ENCODE assay signal across 7 mouse cellular contexts in the genomic region with DNA sequence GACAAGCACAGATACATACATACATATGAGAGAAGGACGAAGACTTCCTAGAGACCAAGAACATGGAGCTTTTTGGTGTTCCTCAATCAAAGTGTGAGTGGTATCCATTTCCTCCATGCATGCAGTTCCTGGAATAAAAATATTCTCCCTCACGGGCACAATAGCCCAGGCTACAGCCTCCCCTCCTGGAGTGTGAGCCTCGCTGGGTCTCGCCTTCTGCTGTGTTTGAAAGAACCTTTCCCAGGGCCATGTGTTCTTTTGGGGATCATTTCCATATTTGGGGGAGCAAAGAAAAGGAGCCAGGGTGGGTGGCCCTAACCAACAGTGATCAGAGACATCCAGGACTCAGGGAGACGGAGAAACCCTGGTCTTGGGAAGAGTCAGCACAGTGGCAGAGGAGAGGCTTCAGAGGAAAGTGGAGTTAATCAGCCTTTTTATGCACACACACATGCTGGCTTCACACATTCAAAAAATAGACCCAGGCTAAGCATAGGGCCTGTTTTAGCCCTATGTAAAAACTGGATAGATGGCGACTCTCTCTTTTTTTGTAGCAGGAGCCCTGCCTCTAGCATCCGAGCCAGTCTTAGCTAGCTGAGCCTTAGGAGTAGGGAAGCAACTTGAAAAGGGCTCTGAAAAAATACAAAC. TPM values are rescaled to one million over a fixed set of nuclear protein-coding genes. Genes with fewer than 3 reads are reported as not detected.
DNase-seq lines count a peak whose midpoint lies in the region; ATAC-seq and TF ChIP-seq lines count a peak whose summit lies in the region.

No protein-coding gene starts in this region.

- no peak overlapping the region for H3K4me3 ChIP-seq in layer of hippocampus, adult 2 months
- no peak overlapping the region for H3K4me3 ChIP-seq in forebrain, embryonic 10.5 days
- H3K4me3 ChIP-seq in intestine, embryonic 16.5 days (ENCODE audit: low read length) = no peak overlapping the region
- no peak overlapping the region for H3K4me3 ChIP-seq in neural tube, embryonic 13.5 days

- 71% methylated on average over 7 of the region's 7 CpGs for WGBS in forebrain, embryonic 10.5 days
- WGBS in intestine, embryonic 16.5 days = 60% methylated on average over 7 of the region's 7 CpGs
- 44% methylated on average over 7 of the region's 7 CpGs for WGBS in neural tube, embryonic 13.5 days

- peaks cover 62% of the 10 kb centered on the region for H3K4me1 ChIP-seq in forebrain, embryonic 10.5 days
- H3K4me1 ChIP-seq in intestine, embryonic 16.5 days (ENCODE audit: control insufficient read depth, insufficient read depth, low read length) = peaks cover 47% of the 10 kb centered on the region
- peaks cover 64% of the 10 kb centered on the region for H3K4me1 ChIP-seq in neural tube, embryonic 13.5 days (replicated peaks)

- H3K27me3 ChIP-seq in forebrain, embryonic 10.5 days (ENCODE audit: poor library complexity, severe bottlenecking) = no peaks in the 10 kb centered on the region
- no peaks in the 10 kb centered on the region for H3K27me3 ChIP-seq in intestine, embryonic 16.5 days (replicated peaks; ENCODE audit: control insufficient read depth, insufficient read depth, low read length)
- H3K27me3 ChIP-seq in neural tube, embryonic 13.5 days = no peaks in the 10 kb centered on the region

- TF ChIP-seq CTCF in layer of hippocampus, adult 2 months (conservative IDR thresholded peaks at IDR 0.05) = no peak

- H3K4me2 ChIP-seq in intestine, embryonic 16.5 days (ENCODE audit: low read depth, low read length) = no peak overlapping the region
- peak overlapping the region; percentile 44 for H3K4me2 ChIP-seq in neural tube, embryonic 13.5 days

- H3K27ac ChIP-seq in layer of hippocampus, adult 2 months = peak overlapping the region; percentile 64
- peak overlapping the region; percentile 86 for H3K27ac ChIP-seq in forebrain, embryonic 10.5 days
- H3K27ac ChIP-seq in intestine, embryonic 16.5 days (ENCODE audit: low read length) = peak overlapping the region; percentile 97
- peak overlapping the region; percentile 87 for H3K27ac ChIP-seq in neural tube, embryonic 13.5 days (replicated peaks)

- no peak for DNase-seq in layer of hippocampus, adult 2 months (ENCODE audit: low spot score in 2 of 2)
- DNase-seq in layer of hippocampus, postnatal 36 days = no peak
- DNase-seq in forebrain, embryonic 10.5 days (ENCODE audit: extremely low spot score, low spot score) = no peak
- DNase-seq in layer of hippocampus, adult 9-11 months = no peak
- no peak for DNase-seq in kidney, postnatal 10 days

- H3K9ac ChIP-seq in intestine, embryonic 16.5 days (ENCODE audit: low read depth, low read length) = peak overlapping the region; percentile 63
- peak overlapping the region; percentile 39 for H3K9ac ChIP-seq in neural tube, embryonic 13.5 days

- H3K9me3 ChIP-seq in forebrain, embryonic 10.5 days = no peaks in the 10 kb centered on the region
- H3K9me3 ChIP-seq in intestine, embryonic 16.5 days (ENCODE audit: control insufficient read depth, low read length) = no peaks in the 10 kb centered on the region
- H3K9me3 ChIP-seq in neural tube, embryonic 13.5 days = no peaks in the 10 kb centered on the region

- ATAC-seq in intestine, embryonic 16.5 days = no peak
- peak; percentile 8; the same call in 1 of the 2 replicates for ATAC-seq in neural tube, embryonic 13.5 days (ENCODE audit: low read depth)

- peaks cover 2% of the 10 kb centered on the region; the same call in 1 of the 2 replicates for H3K36me3 ChIP-seq in forebrain, embryonic 10.5 days (replicated peaks)
- no peaks in the 10 kb centered on the region for H3K36me3 ChIP-seq in intestine, embryonic 16.5 days (ENCODE audit: control insufficient read depth, insufficient read depth, low read length)
- H3K36me3 ChIP-seq in neural tube, embryonic 13.5 days = no peaks in the 10 kb centered on the region

RNA-seq across cellular contexts. Expression of a gene that starts 17.1 kb away (rescaled TPM):
- 1 to 10 TPM; 8.7 to 9.8 TPM for total RNA-seq in layer of hippocampus, adult 2 months (2021)
- total RNA-seq in layer of hippocampus, postnatal 36 days (2021) = 1 to 10 TPM; 8.3 to 9.8 TPM
- 5.6 TPM in 2 replicates for polyA plus RNA-seq in forebrain, embryonic 10.5 days (2016; fragmentation: Nextera tagmentation; extraction: Ambion mirVana)
- 3.6 and 4.0 TPM in 2 replicates for polyA plus RNA-seq in intestine, embryonic 16.5 days (2015; fragmentation: Nextera tagmentation; extraction: Ambion mirVana)
- 8.5 and 8.6 TPM in 2 replicates for polyA plus RNA-seq in neural tube, embryonic 13.5 days (2015; fragmentation: Nextera tagmentation; extraction: Ambion mirVana)
